Mouse (Mus musculus) retina, embryonic 14.5 days (tissue): ENCODE measurements around the gene Prkce.

Source experiments
- DNase-seq: peaks from one replicate; pipeline ENCODE4 v3.0.0-alpha.2; 2015; ENCODE audit warnings: low spot score

The Prkce gene

GRCm38 (mm10) chr17:86225488-86226186 lies 58.1 kb downstream of the Prkce start:
- DNase-seq = no peak

- no peak for DNase-seq
These were observed 58.6 kb downstream of the Prkce start for GRCm38 (mm10) chr17:86226198-86226597.

GRCm38 (mm10) chr17:86226635-86227034 lies 59.0 kb downstream of the Prkce start:
- no peak for DNase-seq

GRCm38 (mm10) chr17:86227389-86227788 lies 59.8 kb downstream of the Prkce start:
- no peak for DNase-seq

- no peak for DNase-seq
These were observed 61.3 kb downstream of the Prkce start for GRCm38 (mm10) chr17:86228850-86229249.

GRCm38 (mm10) chr17:86230141-86230633 lies 62.6 kb downstream of the Prkce start:
- no peak for DNase-seq

GRCm38 (mm10) chr17:86231741-86232179 lies 64.2 kb downstream of the Prkce start:
- DNase-seq = no peak

- no peak for DNase-seq
These were observed 64.7 kb downstream of the Prkce start for GRCm38 (mm10) chr17:86232248-86232647.

GRCm38 (mm10) chr17:86234587-86235150 lies 67.1 kb downstream of the Prkce start:
- DNase-seq = no peak

GRCm38 (mm10) chr17:86236026-86236712 lies 68.6 kb downstream of the Prkce start:
- no peak for DNase-seq

- DNase-seq = no peak
These were observed 69.5 kb downstream of the Prkce start for GRCm38 (mm10) chr17:86236861-86237763.

GRCm38 (mm10) chr17:86242291-86242690 lies 74.7 kb downstream of the Prkce start:
- DNase-seq = no peak

GRCm38 (mm10) chr17:86243109-86243527 lies 75.5 kb downstream of the Prkce start:
- DNase-seq = no peak

GRCm38 (mm10) chr17:86244397-86244796 lies 76.8 kb downstream of the Prkce start:
- no peak for DNase-seq

- DNase-seq = no peak
These were observed 81.2 kb downstream of the Prkce start for GRCm38 (mm10) chr17:86248832-86249231.

- no peak for DNase-seq
These were observed 82.2 kb downstream of the Prkce start for GRCm38 (mm10) chr17:86249499-86250405.

GRCm38 (mm10) chr17:86250406-86250905 lies 82.9 kb downstream of the Prkce start:
- no peak for DNase-seq

GRCm38 (mm10) chr17:86253884-86254283 lies 86.3 kb downstream of the Prkce start:
- DNase-seq = no peak

GRCm38 (mm10) chr17:86254285-86254684 lies 86.7 kb downstream of the Prkce start:
- no peak for DNase-seq

GRCm38 (mm10) chr17:86254978-86255377 lies 87.4 kb downstream of the Prkce start:
- no peak for DNase-seq

GRCm38 (mm10) chr17:86256730-86257131 lies 89.1 kb downstream of the Prkce start:
- no peak for DNase-seq
